Comparison of ENCODE assay signal across 8 mouse cellular contexts in genomic region chr1:136139990-136140640, GRCm38 (mm10). TPM values are rescaled to one million over a fixed set of nuclear protein-coding genes. Genes with fewer than 3 reads are reported as not detected.
DNase-seq lines count a peak whose midpoint lies in the region; ATAC-seq and TF ChIP-seq lines count a peak whose summit lies in the region.

No protein-coding gene starts in this region.

- no peaks in the 10 kb centered on the region for H3K27me3 ChIP-seq in cerebellum, adult 2 months (ENCODE audit: control insufficient read depth, insufficient read depth, low read length)
- no peaks in the 10 kb centered on the region for H3K27me3 ChIP-seq in forebrain, postnatal 0 days (ENCODE audit: insufficient read depth, low read length)
- no peaks in the 10 kb centered on the region for H3K27me3 ChIP-seq in lung, embryonic 16.5 days (ENCODE audit: control insufficient read depth, insufficient read depth, low read depth, low read length)

- H3K36me3 ChIP-seq in forebrain, postnatal 0 days (ENCODE audit: insufficient read depth), result no peaks in the 10 kb centered on the region; the same call in 1 of the 2 replicates
- no peaks in the 10 kb centered on the region for H3K36me3 ChIP-seq in lung, embryonic 16.5 days (ENCODE audit: control insufficient read depth, insufficient read depth, low read length)

- TF ChIP-seq CTCF in cerebellum, adult 2 months (IDR thresholded peaks at IDR 0.05; ENCODE audit: borderline replicate concordance, insufficient read depth, low read depth, low read length), result no peak
- no peak for TF ChIP-seq CTCF in forebrain, postnatal 0 days (IDR thresholded peaks at IDR 0.05; ENCODE audit: low read depth)

- H3K9me3 ChIP-seq in forebrain, postnatal 0 days (ENCODE audit: low read length), result no peaks in the 10 kb centered on the region
- H3K9me3 ChIP-seq in lung, embryonic 16.5 days (ENCODE audit: control insufficient read depth, low read length), result no peaks in the 10 kb centered on the region

- H3K4me2 ChIP-seq in forebrain, postnatal 0 days (ENCODE audit: low read depth), result peak overlapping the region; percentile 80
- peak overlapping the region; percentile 92 for H3K4me2 ChIP-seq in lung, embryonic 16.5 days (ENCODE audit: low read depth, low read length)

- WGBS in cerebellum, adult 2 months, result 2% methylated on average over 32 of the region's 32 CpGs
- 1% methylated on average over 32 of the region's 32 CpGs for WGBS in forebrain, postnatal 0 days
- WGBS in lung, embryonic 16.5 days, result 2% methylated on average over 32 of the region's 32 CpGs

- peak; percentile 76 for DNase-seq in MN1 (ENCODE audit: low spot score)
- peak; percentile 91 to 93 for DNase-seq in cerebellum, adult 2 months
- DNase-seq in forebrain, postnatal 0 days, result peak; percentile 79
- peak; percentile 94 for DNase-seq in layer of hippocampus, adult 9-11 months
- DNase-seq in ovary, postnatal 10 days (ENCODE audit: low spot score), result peak; percentile 30
- DNase-seq in thymus, postnatal 10 days (ENCODE audit: low spot score in 2 of 2), result peak; percentile 74 to 79

- peak; percentile 85; the same call in 1 of the 2 replicates for TF ChIP-seq POLR2A in cerebellum, adult 2 months (IDR thresholded peaks at IDR 0.05; ENCODE audit: borderline replicate concordance, insufficient read depth, low read length)

- H3K9ac ChIP-seq in forebrain, postnatal 0 days, result peak overlapping the region; percentile 61
- peak overlapping the region; percentile 84 for H3K9ac ChIP-seq in lung, embryonic 16.5 days (ENCODE audit: low read length)

- peak overlapping the region; percentile 91 for H3K27ac ChIP-seq in cerebellum, adult 2 months (ENCODE audit: insufficient read depth, low read length)
- peak overlapping the region; percentile 80 for H3K27ac ChIP-seq in forebrain, postnatal 0 days (ENCODE audit: low read depth, low read length)
- H3K27ac ChIP-seq in lung, embryonic 16.5 days (ENCODE audit: low read length), result peak overlapping the region; percentile 88

- H3K4me3 ChIP-seq in cerebellum, adult 2 months (replicated peaks; ENCODE audit: insufficient read depth, low read depth, low read length), result peak overlapping the region; percentile 72
- peak overlapping the region; percentile 39 for H3K4me3 ChIP-seq in forebrain, postnatal 0 days (ENCODE audit: low read depth, low read length)
- peak overlapping the region; percentile 63 for H3K4me3 ChIP-seq in lung, embryonic 16.5 days (ENCODE audit: low read length)

- peak; percentile 72 for ATAC-seq in forebrain, postnatal 0 days
- peak; percentile 79 to 85 for ATAC-seq in hematopoietic stem cell, adult 5-6 weeks (replicated peaks in 1 of 2; ENCODE audit: insufficient read depth in 1 of 2, low FRiP score in 2 of 2, low TSS enrichment in 1 of 2, low read depth in 1 of 2, poor library complexity in 2 of 2, severe bottlenecking in 2 of 2)
- ATAC-seq in lung, embryonic 16.5 days (ENCODE audit: low read depth), result peak; percentile 56

- peaks cover 27% of the 10 kb centered on the region for H3K4me1 ChIP-seq in cerebellum, adult 2 months (ENCODE audit: control insufficient read depth, insufficient read depth, low read length)
- peaks cover 83% of the 10 kb centered on the region for H3K4me1 ChIP-seq in forebrain, postnatal 0 days (ENCODE audit: insufficient read depth)
- peaks cover 60% of the 10 kb centered on the region for H3K4me1 ChIP-seq in lung, embryonic 16.5 days (replicated peaks; ENCODE audit: control insufficient read depth, insufficient read depth, low read length)

RNA-seq across cellular contexts. Expression of gene Kif21b, which starts 8.9 kb away (rescaled TPM):
- polyA plus RNA-seq in cerebellum, adult 2 months (2012; rRNA removed), result 19.1 and 21.0 TPM in 2 replicates
- total RNA-seq in forebrain, postnatal 0 days (2014; rRNA removed), result 120 and 135 TPM in 2 replicates
- polyA plus RNA-seq in forebrain, postnatal 0 days (2015; fragmentation: Nextera tagmentation; extraction: Ambion mirVana), result 24.8 and 29.2 TPM in 2 replicates
- total RNA-seq in hematopoietic stem cell, adult 5-6 weeks (2017), result 19.9 and 26.1 TPM in 2 replicates
- polyA plus RNA-seq in lung, embryonic 16.5 days (2015; fragmentation: Nextera tagmentation; extraction: Ambion mirVana), result 2.2 and 2.6 TPM in 2 replicates

Comparison
In these comparisons a context has a peak if more than half of its experiments do, and no peak if none do; other contexts are left out.
1. Peak in every context shown above with its lines: DNase-seq, ATAC-seq, H3K4me3 ChIP-seq and H3K27ac ChIP-seq.
2. DNase-seq: peak in every context shown above with its lines; median percentile 94 in layer of hippocampus, adult 9-11 months; 92 in cerebellum, adult 2 months; 79 in forebrain, postnatal 0 days; 76 in thymus, postnatal 10 days; 76 in MN1; 30 in ovary, postnatal 10 days.